10 mouse cellular contexts compared by ENCODE assay signal in the genomic region with DNA sequence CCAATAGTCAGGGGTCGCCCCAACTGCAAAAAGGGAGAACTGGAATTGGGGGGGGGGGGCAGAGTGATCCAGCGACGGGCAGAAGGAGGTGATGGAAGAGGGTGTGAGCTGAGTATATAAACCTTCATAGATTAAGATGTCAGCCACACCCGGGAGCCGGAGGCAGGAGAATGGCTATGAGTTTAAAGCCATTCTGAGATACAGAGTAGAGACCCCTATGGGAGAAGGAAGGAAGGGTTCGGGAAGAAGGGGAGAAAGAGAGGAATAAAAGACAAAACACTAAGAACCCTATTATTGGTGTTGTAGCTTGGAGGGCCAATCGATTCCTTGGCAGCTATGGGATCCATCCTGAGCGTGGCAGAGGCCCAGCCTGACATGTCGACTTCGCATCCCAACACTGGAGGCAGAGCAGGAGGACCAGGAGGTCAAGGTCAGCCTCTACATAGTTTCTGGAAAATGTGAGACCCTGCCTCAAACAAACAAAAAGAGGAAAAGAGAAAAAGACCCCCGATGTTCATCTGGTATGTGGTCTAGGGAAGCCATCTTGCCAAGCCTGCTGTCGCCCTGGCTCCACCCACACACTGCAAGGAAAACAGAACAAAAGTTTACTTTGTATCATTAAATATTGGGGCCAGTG. TPM values are rescaled to one million over a fixed set of nuclear protein-coding genes. Genes with fewer than 3 reads are reported as not detected.
A peak's percentile ranks its signal among the peaks of the same experiment; 100 is the strongest.
DNase-seq lines count a peak whose midpoint lies in the region; ATAC-seq and TF ChIP-seq lines count a peak whose summit lies in the region.
"Had no signal": no experiment of that assay in that cellular context is flagged by ENCODE, and none has a peak within 500 bp of the region (broad histone marks: within the 10 kb centered on the region; RNA-seq: fewer than 3 reads in every experiment).

Gene Diras1, minus strand, starts transcription at position 24 of the 637 bp plus-strand sequence.

- H3K36me3 ChIP-seq in kidney, postnatal 0 days (ENCODE audit: insufficient read depth, low read length), result peaks cover 4% of the 10 kb centered on the region; the same call in 1 of the 2 replicates
- peaks cover 7% of the 10 kb centered on the region; the same call in 1 of the 2 replicates for H3K36me3 ChIP-seq in embryonic facial prominence, embryonic 14.5 days (ENCODE audit: control insufficient read depth, insufficient read depth, low read length)
- H3K36me3 ChIP-seq in intestine, embryonic 16.5 days (ENCODE audit: control insufficient read depth, insufficient read depth, low read length), result no peaks in the 10 kb centered on the region
- H3K36me3 ChIP-seq in midbrain, embryonic 14.5 days (ENCODE audit: control insufficient read depth, insufficient read depth, low read length), result peaks cover 22% of the 10 kb centered on the region

- H3K27me3 ChIP-seq in kidney, postnatal 0 days (ENCODE audit: insufficient read depth, low read length), result peaks cover 22% of the 10 kb centered on the region; the same call in 1 of the 2 replicates
- peaks cover 36% of the 10 kb centered on the region for H3K27me3 ChIP-seq in embryonic facial prominence, embryonic 14.5 days (replicated peaks; ENCODE audit: control insufficient read depth, insufficient read depth, low read length)
- H3K27me3 ChIP-seq in intestine, embryonic 16.5 days (replicated peaks; ENCODE audit: control insufficient read depth, insufficient read depth, low read length), result peaks cover 30% of the 10 kb centered on the region
- 0 out of 2 replicates have a peak, but pooled peaks cover 2% of the 10 kb centered on the region for H3K27me3 ChIP-seq in midbrain, embryonic 14.5 days (ENCODE audit: control insufficient read depth, insufficient read depth, low read length)

- no peak for DNase-seq in kidney, postnatal 0 days (ENCODE audit: low spot score)
- DNase-seq in kidney, postnatal 14 days, result no peak
- DNase-seq in embryonic facial prominence, embryonic 14.5 days (ENCODE audit: low spot score), result no peak
- peak; percentile 48 for DNase-seq in midbrain, embryonic 14.5 days
- no peak for DNase-seq in cerebellum, postnatal 36 days
- DNase-seq in kidney, postnatal 10 days, result no peak

- 54% methylated on average over 10 of the region's 12 CpGs for WGBS in kidney, postnatal 0 days
- WGBS in embryonic facial prominence, embryonic 14.5 days, result 49% methylated on average over 12 of the region's 12 CpGs
- WGBS in intestine, embryonic 16.5 days, result 45% methylated on average over 12 of the region's 12 CpGs
- WGBS in midbrain, embryonic 14.5 days, result 41% methylated on average over 12 of the region's 12 CpGs

- H3K4me3 ChIP-seq in kidney, postnatal 0 days (replicated peaks; ENCODE audit: low read depth, low read length), result no peak within 1 kb of the TSS
- peak within 1 kb of the TSS; percentile 23 for H3K4me3 ChIP-seq in embryonic facial prominence, embryonic 14.5 days (ENCODE audit: low read depth, low read length)
- peak within 1 kb of the TSS; percentile 36 for H3K4me3 ChIP-seq in intestine, embryonic 16.5 days (ENCODE audit: low read length)
- peak within 1 kb of the TSS; percentile 54 for H3K4me3 ChIP-seq in midbrain, embryonic 14.5 days (replicated peaks; ENCODE audit: low read depth, low read length)
- H3K4me3 ChIP-seq: erythroblast, embryonic 14.5 days had no signal

- ATAC-seq in kidney, postnatal 0 days (replicated peaks; ENCODE audit: low FRiP score, low read depth), result no peak
- no peak for ATAC-seq in embryonic facial prominence, embryonic 14.5 days (ENCODE audit: low read depth)
- no peak for ATAC-seq in intestine, embryonic 16.5 days
- ATAC-seq in midbrain, embryonic 14.5 days (ENCODE audit: low FRiP score, low TSS enrichment), result peak; percentile 7; the same call in 1 of the 2 replicates
- ATAC-seq in erythroid progenitor cell, adult 5-6 weeks (replicated peaks; ENCODE audit: low FRiP score, poor library complexity, severe bottlenecking), result no peak

- 0 out of 2 replicates have a peak, but pooled peaks cover 4% of the 10 kb centered on the region for H3K4me1 ChIP-seq in kidney, postnatal 0 days (replicated peaks; ENCODE audit: insufficient read depth, low read length)
- H3K4me1 ChIP-seq in embryonic facial prominence, embryonic 14.5 days (ENCODE audit: control insufficient read depth, insufficient read depth, low read length), result no peaks in the 10 kb centered on the region
- no peaks in the 10 kb centered on the region for H3K4me1 ChIP-seq in intestine, embryonic 16.5 days (ENCODE audit: control insufficient read depth, insufficient read depth, low read length)
- peaks cover 14% of the 10 kb centered on the region for H3K4me1 ChIP-seq in midbrain, embryonic 14.5 days (ENCODE audit: control insufficient read depth, insufficient read depth, low read length)

- peak within 1 kb of the TSS; percentile 50 for H3K4me2 ChIP-seq in kidney, postnatal 0 days (ENCODE audit: low read length)
- peak within 1 kb of the TSS; percentile 56 for H3K4me2 ChIP-seq in embryonic facial prominence, embryonic 14.5 days (ENCODE audit: low read depth, low read length)
- H3K4me2 ChIP-seq in intestine, embryonic 16.5 days (ENCODE audit: low read depth, low read length), result peak within 1 kb of the TSS; percentile 50
- peak within 1 kb of the TSS; percentile 78 for H3K4me2 ChIP-seq in midbrain, embryonic 14.5 days (ENCODE audit: low read length)

- H3K9ac ChIP-seq in kidney, postnatal 0 days (ENCODE audit: low read depth, low read length), result no peak within 1 kb of the TSS
- H3K9ac ChIP-seq in embryonic facial prominence, embryonic 14.5 days (ENCODE audit: low read depth, low read length), result peak within 1 kb of the TSS; percentile 35
- peak within 1 kb of the TSS; percentile 8; the same call in 1 of the 2 replicates for H3K9ac ChIP-seq in intestine, embryonic 16.5 days (ENCODE audit: low read depth, low read length)
- H3K9ac ChIP-seq in midbrain, embryonic 14.5 days (replicated peaks; ENCODE audit: low read length), result peak within 1 kb of the TSS; percentile 86

- no peak within 1 kb of the TSS for H3K27ac ChIP-seq in kidney, postnatal 0 days
- H3K27ac ChIP-seq in embryonic facial prominence, embryonic 14.5 days (replicated peaks; ENCODE audit: low read depth, low read length), result no peak within 1 kb of the TSS
- H3K27ac ChIP-seq in intestine, embryonic 16.5 days (ENCODE audit: low read length), result no peak within 1 kb of the TSS
- H3K27ac ChIP-seq in midbrain, embryonic 14.5 days (replicated peaks; ENCODE audit: low read depth, low read length), result 0 out of 2 replicates have a peak within 1 kb of the TSS, but pooled peaks have one; percentile 41

- H3K9me3 ChIP-seq in kidney, postnatal 0 days (replicated peaks; ENCODE audit: low read length), result no peaks in the 10 kb centered on the region
- H3K9me3 ChIP-seq in embryonic facial prominence, embryonic 14.5 days (ENCODE audit: control insufficient read depth, low read length), result no peaks in the 10 kb centered on the region
- H3K9me3 ChIP-seq in intestine, embryonic 16.5 days (ENCODE audit: control insufficient read depth, low read length), result no peaks in the 10 kb centered on the region
- no peaks in the 10 kb centered on the region for H3K9me3 ChIP-seq in midbrain, embryonic 14.5 days (ENCODE audit: control insufficient read depth, low read length)

- no peak for TF ChIP-seq CTCF in kidney, postnatal 0 days (IDR thresholded peaks at IDR 0.05; ENCODE audit: low read depth)

RNA-seq across cellular contexts. Expression of gene Diras1, which starts in this region (rescaled TPM):
- polyA plus RNA-seq in kidney, postnatal 0 days (2015; fragmentation: Nextera tagmentation; extraction: Ambion mirVana), result 0.11 TPM in 1 of 2 replicates, not detected in the other
- polyA plus RNA-seq in embryonic facial prominence, embryonic 14.5 days (2014; fragmentation: Nextera tagmentation; extraction: Ambion mirVana), result 0.95 and 1.1 TPM in 2 replicates
- polyA plus RNA-seq in intestine, embryonic 16.5 days (2015; fragmentation: Nextera tagmentation; extraction: Ambion mirVana), result 0.61 and 0.92 TPM in 2 replicates
- 24.0 and 55.4 TPM in 2 replicates for polyA plus RNA-seq in midbrain, embryonic 14.5 days (2014; fragmentation: Nextera tagmentation; extraction: Ambion mirVana)
- total RNA-seq in erythroid progenitor cell, adult 5-6 weeks (2015; ENCODE audit: low replicate concordance), result not detected in 2 replicates
- total RNA-seq in erythroid progenitor cell, adult 5-6 weeks (2017; ENCODE audit: low replicate concordance), result not detected in 2 replicates
- total RNA-seq: neutrophil, adult 5-6 weeks had no signal
- polyA plus RNA-seq: erythroblast, embryonic 14.5 days had no signal

Comparison
In these comparisons a context has a peak if more than half of its experiments do, and no peak if none do; other contexts are left out.
1. RNA of gene Diras1 (polyA plus RNA-seq): 24.0 to 55.4 TPM in midbrain, embryonic 14.5 days; 0.95 to 1.1 TPM in embryonic facial prominence, embryonic 14.5 days, 0.61 to 0.92 TPM in intestine, embryonic 16.5 days and 0.11 TPM in kidney, postnatal 0 days; every median in the first group is over 10 times any median in the second.
2. Peak in every context shown above with its lines, with median percentiles within 50 percentile points of each other: H3K4me2 ChIP-seq.